Mouse (Mus musculus) fibroblast of lung, adult 2 months (primary cell): ENCODE measurements around the gene Tuba3a.
A peak's percentile ranks its signal among the peaks of the same experiment; 100 is the strongest.

Experiments used
- DNase-seq: peaks from one replicate; pipeline ENCODE4 v3.0.0-alpha.2; 2011; ENCODE audit warnings: low read depth

The Tuba3a gene

GRCm38 (mm10) chr6:125231117-125232044, 54.5 kb downstream of the Tuba3a start, which contains the start of gene Tapbpl:
TSS of gene Tapbpl (minus strand) at chr6:125231860.
- DNase-seq = peak; percentile 28

GRCm38 (mm10) chr6:125230571-125230970, 55.3 kb downstream of the Tuba3a start:
- DNase-seq = no peak
